Mouse (Mus musculus) kidney, embryonic 16.5 days (tissue): ENCODE data around the gene Selp. TPM values are rescaled to one million over a fixed set of nuclear protein-coding genes. Genes with fewer than 3 reads are reported as not detected.

ENCODE experiments used
- ATAC-seq: fragments of 200-750 bp; cut with Nextera tagmentation; 2 replicates; pipeline ENCODE4 v1.8.0; 2017; ENCODE audit warnings: moderate TSS enrichment; ENCODE audit not compliant: low FRiP score, low TSS enrichment
- H3K27ac ChIP-seq: fragments of 300-500 bp; sonication (generic); 2 replicates; pipeline ENCODE4 v1.5.1; 2014; ENCODE audit warnings: low read length
- H3K27me3 ChIP-seq: fragments of 300-500 bp; sonication (generic); 2 replicates; pipeline ENCODE4 v1.6.1; 2014; ENCODE audit warnings: low read length, control low read depth, mixed read lengths; ENCODE audit not compliant: insufficient read depth
- H3K36me3 ChIP-seq: fragments of 300-500 bp; sonication (generic); 2 replicates; pipeline ENCODE4 v1.6.1; 2014; ENCODE audit warnings: low read length, control low read depth, mixed read lengths; ENCODE audit not compliant: insufficient read depth
- H3K4me1 ChIP-seq: fragments of 300-500 bp; sonication (generic); 2 replicates; pipeline ENCODE4 v1.6.1; 2014; ENCODE audit warnings: low read length, control low read depth, mixed read lengths; ENCODE audit not compliant: insufficient read depth
- H3K4me2 ChIP-seq: fragments of 300-500 bp; sonication (generic); replicated peaks from 2 replicates; pipeline ENCODE4 v1.6.1; 2014; ENCODE audit warnings: low read depth, low read length
- H3K4me3 ChIP-seq: fragments of 300-500 bp; sonication (generic); 2 replicates; pipeline ENCODE4 v1.5.1; 2014; ENCODE audit warnings: mild to moderate bottlenecking, low read length
- H3K9ac ChIP-seq: fragments of 300-500 bp; sonication (generic); replicated peaks from 2 replicates; pipeline ENCODE4 v1.6.1; 2014; ENCODE audit warnings: low read length
- H3K9me3 ChIP-seq: fragments of 300-500 bp; sonication (generic); 2 replicates; pipeline ENCODE4 v1.6.1; 2016; ENCODE audit warnings: low read length, control low read depth
- WGBS: fragments of 180-500 bp; shearing (Covaris S2); extraction: QIAGEN DNeasy Blood & Tissue Kit; methylation state at CpG from one replicate; pipeline ENCODE4 v1.1.7; 2014; 5-methylcytosine and 5-hydroxymethylcytosine counted together
- polyA plus RNA-seq: library from polyadenylated mRNA; unstranded; fragments of >200 nt; fragmentation: Nextera tagmentation; extraction: Ambion mirVana; gene quantifications from 2 replicates; pipeline ENCODE4 v1.2.1, GENCODE M21; 2015

Selp gene
- polyA plus RNA-seq, 1 experiment from 2014 or later = 0.56 TPM

GRCm38 (mm10) chr1:164077031-164077430, 38.0 kb upstream of the Selp start:
- WGBS = 89% methylated on average over 3 of the region's 3 CpGs
- Histone ChIP-seq H3K4me3 (no peak overlapping the region), H3K27ac (no peak overlapping the region), H3K4me1 (no peaks in the 10 kb centered on the region), H3K9me3 (no peaks in the 10 kb centered on the region), H3K4me2 (no peak overlapping the region), H3K36me3 (no peaks in the 10 kb centered on the region), H3K9ac (no peak overlapping the region), H3K27me3 (no peaks in the 10 kb centered on the region)
- no peak for ATAC-seq

GRCm38 (mm10) chr1:164078323-164078741, 36.7 kb upstream of the Selp start:
- Histone ChIP-seq H3K9ac (no peak overlapping the region), H3K4me1 (no peaks in the 10 kb centered on the region), H3K4me3 (no peak overlapping the region), H3K27ac (no peak overlapping the region), H3K36me3 (no peaks in the 10 kb centered on the region), H3K4me2 (no peak overlapping the region), H3K9me3 (no peaks in the 10 kb centered on the region), H3K27me3 (no peaks in the 10 kb centered on the region)
- no peak for ATAC-seq
- WGBS = 84% methylated on average over 4 of the region's 4 CpGs

GRCm38 (mm10) chr1:164079091-164079490, 36.0 kb upstream of the Selp start:
- WGBS = 83% methylated on average over 11 of the region's 11 CpGs

GRCm38 (mm10) chr1:164083046-164083445, 32.0 kb upstream of the Selp start:
- Histone ChIP-seq H3K36me3 (no peaks in the 10 kb centered on the region), H3K4me3 (no peak overlapping the region), H3K4me2 (no peak overlapping the region), H3K27ac (no peak overlapping the region), H3K9me3 (no peaks in the 10 kb centered on the region), H3K27me3 (no peaks in the 10 kb centered on the region), H3K9ac (no peak overlapping the region), H3K4me1 (no peaks in the 10 kb centered on the region)
- WGBS = 87% methylated on average over 4 of the region's 4 CpGs
- no peak for ATAC-seq

More at GRCm38 (mm10) chr1:164079091-164079490, 36.0 kb upstream of the Selp start:
- no peak for ATAC-seq
- no peaks in the 10 kb centered on the region for H3K27me3 ChIP-seq
- H3K4me3 ChIP-seq = no peak overlapping the region
- H3K9ac ChIP-seq = no peak overlapping the region
- H3K27ac ChIP-seq = no peak overlapping the region
- H3K9me3 ChIP-seq = no peaks in the 10 kb centered on the region
- no peak overlapping the region for H3K4me2 ChIP-seq
- H3K36me3 ChIP-seq = no peaks in the 10 kb centered on the region
- no peaks in the 10 kb centered on the region for H3K4me1 ChIP-seq

GRCm38 (mm10) chr1:164086797-164087196, 28.3 kb upstream of the Selp start:
- H3K27me3 ChIP-seq = no peaks in the 10 kb centered on the region
- no peak overlapping the region for H3K4me3 ChIP-seq
- no peaks in the 10 kb centered on the region for H3K9me3 ChIP-seq
- H3K9ac ChIP-seq = no peak overlapping the region
- H3K4me2 ChIP-seq = no peak overlapping the region
- no peak overlapping the region for H3K27ac ChIP-seq
- 89% methylated on average over 3 of the region's 3 CpGs for WGBS
- no peak for ATAC-seq
- no peaks in the 10 kb centered on the region for H3K36me3 ChIP-seq
- H3K4me1 ChIP-seq = no peaks in the 10 kb centered on the region

- no peak overlapping the region for H3K4me2 ChIP-seq
- 91% methylated on average over 5 of the region's 5 CpGs for WGBS
- no peak overlapping the region for H3K27ac ChIP-seq
- H3K4me3 ChIP-seq = no peak overlapping the region
- no peak for ATAC-seq
- H3K9ac ChIP-seq = no peak overlapping the region
- H3K36me3 ChIP-seq = no peaks in the 10 kb centered on the region
- H3K4me1 ChIP-seq = no peaks in the 10 kb centered on the region
- H3K9me3 ChIP-seq = no peaks in the 10 kb centered on the region
- no peaks in the 10 kb centered on the region for H3K27me3 ChIP-seq
Observed at GRCm38 (mm10) chr1:164087872-164088271, 27.2 kb upstream of the Selp start.

- ATAC-seq = no peak
- no peak overlapping the region for H3K4me3 ChIP-seq
- no peak overlapping the region for H3K4me2 ChIP-seq
- no peak overlapping the region for H3K9ac ChIP-seq
- H3K9me3 ChIP-seq = no peaks in the 10 kb centered on the region
- H3K4me1 ChIP-seq = no peaks in the 10 kb centered on the region
- H3K27ac ChIP-seq = no peak overlapping the region
- no peaks in the 10 kb centered on the region for H3K36me3 ChIP-seq
- no peaks in the 10 kb centered on the region for H3K27me3 ChIP-seq
- WGBS = 23% methylated on average over 6 of the region's 6 CpGs
Observed at GRCm38 (mm10) chr1:164096780-164097179, 18.3 kb upstream of the Selp start.

GRCm38 (mm10) chr1:164097911-164098310, 17.2 kb upstream of the Selp start:
- no peaks in the 10 kb centered on the region for H3K9me3 ChIP-seq
- 84% methylated on average over 2 of the region's 2 CpGs for WGBS

GRCm38 (mm10) chr1:164098372-164098771, 16.7 kb upstream of the Selp start:
- H3K4me1 ChIP-seq = no peaks in the 10 kb centered on the region
- WGBS = 90% methylated on average over 2 of the region's 2 CpGs
- no peak overlapping the region for H3K4me2 ChIP-seq
- no peaks in the 10 kb centered on the region for H3K36me3 ChIP-seq
- no peaks in the 10 kb centered on the region for H3K9me3 ChIP-seq
- ATAC-seq = no peak
- no peaks in the 10 kb centered on the region for H3K27me3 ChIP-seq
- no peak overlapping the region for H3K27ac ChIP-seq
- no peak overlapping the region for H3K4me3 ChIP-seq
- H3K9ac ChIP-seq = no peak overlapping the region

More at GRCm38 (mm10) chr1:164097911-164098310, 17.2 kb upstream of the Selp start:
- ATAC-seq = no peak
- H3K36me3 ChIP-seq = no peaks in the 10 kb centered on the region
- no peaks in the 10 kb centered on the region for H3K4me1 ChIP-seq
- H3K4me3 ChIP-seq = no peak overlapping the region
- no peak overlapping the region for H3K9ac ChIP-seq
- no peak overlapping the region for H3K27ac ChIP-seq
- H3K4me2 ChIP-seq = no peak overlapping the region
- no peaks in the 10 kb centered on the region for H3K27me3 ChIP-seq

GRCm38 (mm10) chr1:164109763-164110162, 5.3 kb upstream of the Selp start:
- H3K27ac ChIP-seq = no peak overlapping the region
- no peak overlapping the region for H3K9ac ChIP-seq
- no peak overlapping the region for H3K4me2 ChIP-seq
- H3K9me3 ChIP-seq = no peaks in the 10 kb centered on the region
- no peaks in the 10 kb centered on the region for H3K4me1 ChIP-seq
- no peak overlapping the region for H3K4me3 ChIP-seq
- ATAC-seq = no peak
- no peaks in the 10 kb centered on the region for H3K36me3 ChIP-seq
- no peaks in the 10 kb centered on the region for H3K27me3 ChIP-seq
- 44% methylated on average over 2 of the region's 2 CpGs for WGBS
